Mouse (Mus musculus): ENCODE measurements around the gene Sned1.

The Sned1 gene

GRCm38 (mm10) chr1:93305581-93306337, 70.1 kb downstream of the Sned1 start, which contains the start of gene Mterf4:
TSS of gene Mterf4 (minus strand) at chr1:93305915.
- DNase-seq (ENCODE audit: low spot score) = peak; percentile 80

GRCm38 (mm10) chr1:93323973-93324372, 88.3 kb downstream of the Sned1 start:
- DNase-seq (ENCODE audit: low spot score) = no peak

- no peak for DNase-seq (ENCODE audit: low spot score)
Measured at GRCm38 (mm10) chr1:93326446-93326845, 90.8 kb downstream of the Sned1 start.

GRCm38 (mm10) chr1:93334621-93335020, 99.0 kb downstream of the Sned1 start:
- peak; percentile 10 for DNase-seq (ENCODE audit: low spot score)

DNA sequence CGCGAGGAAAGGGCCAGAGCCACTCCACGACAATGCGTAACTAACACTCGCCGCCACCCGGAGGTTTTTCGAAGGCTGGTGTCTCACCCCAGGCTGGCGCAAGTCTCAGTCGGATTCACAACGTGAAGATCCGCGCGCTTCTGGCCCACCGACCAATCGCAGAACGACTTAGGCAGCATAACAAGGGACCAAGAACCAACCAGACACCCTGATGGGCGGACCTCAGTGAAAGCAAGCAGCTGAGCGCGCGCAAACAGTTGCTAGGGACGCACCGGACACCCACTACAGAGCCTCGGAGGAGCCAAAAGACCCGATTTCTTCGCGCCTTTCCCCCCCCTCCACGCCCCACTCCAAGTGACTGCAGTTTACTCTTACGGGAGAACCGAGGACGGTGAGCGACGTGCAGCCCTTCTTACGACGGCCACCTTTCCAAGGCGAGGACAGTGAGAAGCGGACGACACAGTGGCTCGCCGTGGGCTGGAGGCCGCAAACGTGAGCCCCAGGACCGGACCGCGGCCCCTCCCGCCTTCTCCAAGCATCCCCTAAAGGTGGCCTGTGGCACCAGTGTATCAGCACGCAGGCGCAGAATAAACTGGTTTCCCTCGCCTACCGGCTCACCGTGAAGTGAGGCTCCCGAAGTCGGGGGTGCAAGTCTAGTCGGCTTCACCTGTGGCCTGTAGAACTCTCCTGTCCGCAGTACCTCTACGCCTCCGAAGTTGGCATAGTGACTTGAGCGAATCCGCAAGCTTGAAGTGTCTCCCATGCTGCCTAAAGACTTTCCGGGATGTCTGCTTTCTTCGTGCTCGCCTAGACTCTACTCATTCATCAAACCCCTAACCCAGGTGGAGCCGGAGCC, 107.2 kb downstream of the Sned1 start, which contains the start of the genes Ppp1r7 and Pask:
TSS of gene Ppp1r7 (plus strand) at position 207 of the 856 bp plus-strand sequence.
TSS of gene Pask (minus strand) at position 835 of the 856 bp plus-strand sequence.
- peak; percentile 95 for DNase-seq (ENCODE audit: low spot score)

DNA sequence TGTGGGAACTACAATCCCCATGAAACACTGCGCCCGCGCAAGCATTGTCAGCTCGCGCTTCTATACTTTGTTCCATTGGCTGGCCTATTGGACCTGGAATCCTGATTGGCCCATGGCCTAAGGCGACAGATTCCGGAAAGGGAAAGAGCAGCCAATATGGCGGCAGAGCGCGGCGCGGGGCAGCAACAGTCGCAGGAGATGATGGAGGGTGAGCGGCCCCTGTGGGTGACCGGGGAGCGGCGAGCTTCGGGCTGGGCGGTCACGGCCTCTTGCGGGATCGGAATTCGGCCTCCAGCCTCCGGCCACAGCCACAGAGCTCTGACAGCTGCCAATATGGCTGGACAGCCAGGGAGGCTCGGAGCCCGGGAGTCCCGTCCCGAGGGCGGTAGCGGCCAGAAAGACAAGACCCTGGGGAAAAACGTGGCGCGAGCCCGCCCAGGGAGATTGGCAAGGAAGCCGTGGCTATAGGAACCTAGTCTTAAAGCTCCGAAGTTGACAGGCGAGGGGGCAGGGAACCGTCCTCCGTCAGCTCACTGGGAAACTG, 107.9 kb downstream of the Sned1 start:
- peak; percentile 95 for DNase-seq (ENCODE audit: low spot score)

- no peak for DNase-seq (ENCODE audit: low spot score)
Measured at GRCm38 (mm10) chr1:93347176-93347575, 111.5 kb downstream of the Sned1 start.

DNA sequence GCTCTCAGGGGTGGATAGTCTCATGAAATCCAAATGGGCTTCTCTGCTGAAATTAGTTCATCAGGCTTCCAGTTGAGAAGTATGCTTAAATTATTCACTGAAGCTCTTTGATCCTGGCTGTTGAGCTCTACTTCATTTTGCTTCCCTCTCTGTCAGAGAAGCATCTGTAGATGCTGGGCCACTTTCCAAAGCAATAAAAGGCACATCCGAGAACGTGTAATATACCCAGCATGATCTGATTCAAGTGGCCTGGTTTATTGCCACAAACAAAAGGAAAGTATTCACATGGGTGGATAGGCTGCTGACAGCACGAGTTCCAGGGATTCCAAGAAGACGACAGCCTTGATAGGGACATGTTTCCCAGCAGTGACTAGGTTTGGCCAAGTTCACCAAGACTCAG, 114.1 kb downstream of the Sned1 start:
- DNase-seq (ENCODE audit: low spot score) = no peak

Data from urinary bladder, postnatal 14 days (tissue).